Mouse (Mus musculus): ENCODE measurements around the gene Togaram2. TPM values are rescaled to one million over a fixed set of nuclear protein-coding genes. Genes with fewer than 3 reads are reported as not detected.

The Togaram2 gene
- polyA plus RNA-seq, 1 experiment from 2014 or later, result 1.5 TPM

- H3K27me3 ChIP-seq (ENCODE audit: control insufficient read depth, insufficient read depth, low read depth, low read length), result no peaks in the 10 kb centered on the region
- no peak overlapping the region for H3K4me3 ChIP-seq (ENCODE audit: low read depth, low read length)
- H3K36me3 ChIP-seq (ENCODE audit: control insufficient read depth, insufficient read depth, low read length), result no peaks in the 10 kb centered on the region
- ATAC-seq, result 0 out of 2 replicates have a peak, but pooled peaks have one; percentile 42
- H3K9ac ChIP-seq (ENCODE audit: low read depth, low read length), result no peak overlapping the region
- H3K9me3 ChIP-seq (replicated peaks; ENCODE audit: control insufficient read depth, low read length, poor library complexity, severe bottlenecking), result no peaks in the 10 kb centered on the region
- WGBS, result 8% methylated on average over 6 of the region's 6 CpGs
- H3K4me2 ChIP-seq (ENCODE audit: low read length), result no peak overlapping the region
- no peak overlapping the region for H3K27ac ChIP-seq (ENCODE audit: low read length)
- no peaks in the 10 kb centered on the region for H3K4me1 ChIP-seq (ENCODE audit: control insufficient read depth, insufficient read depth, low read length)
Observed at GRCm38 (mm10) chr17:71769564-71769963, 96.5 kb downstream of the Togaram2 start.

GRCm38 (mm10) chr17:71770696-71771095, 97.6 kb downstream of the Togaram2 start:
- no peaks in the 10 kb centered on the region for H3K27me3 ChIP-seq (ENCODE audit: control insufficient read depth, insufficient read depth, low read depth, low read length)
- H3K4me3 ChIP-seq (ENCODE audit: low read depth, low read length), result no peak overlapping the region
- H3K9ac ChIP-seq (ENCODE audit: low read depth, low read length), result no peak overlapping the region
- no peaks in the 10 kb centered on the region for H3K4me1 ChIP-seq (ENCODE audit: control insufficient read depth, insufficient read depth, low read length)
- no peak overlapping the region for H3K27ac ChIP-seq (ENCODE audit: low read length)
- 95% methylated on average over 3 of the region's 3 CpGs for WGBS
- no peaks in the 10 kb centered on the region for H3K9me3 ChIP-seq (replicated peaks; ENCODE audit: control insufficient read depth, low read length, poor library complexity, severe bottlenecking)
- H3K4me2 ChIP-seq (ENCODE audit: low read length), result no peak overlapping the region
- ATAC-seq, result no peak
- H3K36me3 ChIP-seq (ENCODE audit: control insufficient read depth, insufficient read depth, low read length), result no peaks in the 10 kb centered on the region

- Histone ChIP-seq H3K4me3 (ENCODE audit: low read depth, low read length) (no peak overlapping the region), H3K27ac (ENCODE audit: low read length) (no peak overlapping the region), H3K9ac (ENCODE audit: low read depth, low read length) (no peak overlapping the region), H3K4me1 (ENCODE audit: control insufficient read depth, insufficient read depth, low read length) (no peaks in the 10 kb centered on the region), H3K36me3 (ENCODE audit: control insufficient read depth, insufficient read depth, low read length) (no peaks in the 10 kb centered on the region), H3K4me2 (ENCODE audit: low read length) (no peak overlapping the region), H3K9me3 (replicated peaks; ENCODE audit: control insufficient read depth, low read length, poor library complexity, severe bottlenecking) (peaks cover 7% of the 10 kb centered on the region; the same call in 1 of the 2 replicates), H3K27me3 (ENCODE audit: control insufficient read depth, insufficient read depth, low read depth, low read length) (no peaks in the 10 kb centered on the region)
- no peak for ATAC-seq
- WGBS, result 64% methylated on average over 4 of the region's 4 CpGs
Observed at GRCm38 (mm10) chr17:71774173-71774572, 101.1 kb downstream of the Togaram2 start.

DNA sequence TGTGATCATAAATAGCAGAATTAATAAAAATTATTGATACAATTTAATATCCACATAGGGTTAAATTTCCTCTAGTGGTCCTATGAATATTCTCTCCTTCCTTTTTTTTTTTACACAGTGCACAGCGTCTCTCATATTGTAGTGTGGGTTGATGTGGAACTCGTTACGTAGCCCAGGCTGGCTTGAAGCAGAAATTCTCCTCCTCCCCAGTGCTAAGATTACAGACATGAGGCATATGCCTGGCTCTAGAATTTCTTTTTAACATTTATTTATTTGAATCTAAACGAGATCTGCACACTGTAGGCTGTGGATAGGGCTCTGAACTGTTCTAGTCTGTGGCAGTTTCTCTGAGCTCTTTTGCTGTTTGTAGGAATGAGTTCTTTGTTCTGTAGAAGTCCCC, 102.2 kb downstream of the Togaram2 start:
- 72% methylated on average over 4 of the region's 4 CpGs for WGBS

DNA sequence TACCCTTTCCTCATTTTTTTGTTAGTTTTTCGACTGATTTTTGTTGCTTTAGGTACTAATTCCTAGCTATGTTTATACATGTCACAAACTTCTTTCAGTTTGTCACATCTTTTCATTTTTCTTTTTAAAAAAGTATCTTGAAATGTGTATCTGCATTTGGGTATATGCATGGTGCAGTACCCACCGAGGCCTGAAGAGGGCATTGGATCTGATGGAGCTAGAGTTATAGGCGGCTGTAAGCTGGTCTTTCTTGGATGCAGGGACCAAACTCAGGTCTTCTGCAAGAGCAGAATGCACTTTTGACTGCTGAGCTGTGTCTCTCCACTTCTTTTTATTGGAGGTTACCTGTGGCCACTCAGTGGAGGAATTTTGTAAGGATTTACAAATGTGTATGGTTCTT, 105.6 kb downstream of the Togaram2 start:
- WGBS, result 77% methylated on average over 3 of the region's 3 CpGs
- H3K9ac ChIP-seq (ENCODE audit: low read depth, low read length), result no peak overlapping the region
- H3K4me1 ChIP-seq (ENCODE audit: control insufficient read depth, insufficient read depth, low read length), result peaks cover 9% of the 10 kb centered on the region
- no peak overlapping the region for H3K4me2 ChIP-seq (ENCODE audit: low read length)
- ATAC-seq, result no peak
- H3K27me3 ChIP-seq (ENCODE audit: control insufficient read depth, insufficient read depth, low read depth, low read length), result no peaks in the 10 kb centered on the region
- H3K27ac ChIP-seq (ENCODE audit: low read length), result no peak overlapping the region
- peaks cover 7% of the 10 kb centered on the region; the same call in 1 of the 2 replicates for H3K9me3 ChIP-seq (replicated peaks; ENCODE audit: control insufficient read depth, low read length, poor library complexity, severe bottlenecking)
- no peak overlapping the region for H3K4me3 ChIP-seq (ENCODE audit: low read depth, low read length)
- H3K36me3 ChIP-seq (ENCODE audit: control insufficient read depth, insufficient read depth, low read length), result no peaks in the 10 kb centered on the region

More for the DNA sequence above, 102.2 kb downstream of the Togaram2 start:
- no peaks in the 10 kb centered on the region for H3K27me3 ChIP-seq (ENCODE audit: control insufficient read depth, insufficient read depth, low read depth, low read length)
- H3K4me2 ChIP-seq (ENCODE audit: low read length), result no peak overlapping the region
- H3K4me1 ChIP-seq (ENCODE audit: control insufficient read depth, insufficient read depth, low read length), result no peaks in the 10 kb centered on the region
- no peaks in the 10 kb centered on the region for H3K36me3 ChIP-seq (ENCODE audit: control insufficient read depth, insufficient read depth, low read length)
- H3K9me3 ChIP-seq (replicated peaks; ENCODE audit: control insufficient read depth, low read length, poor library complexity, severe bottlenecking), result peaks cover 7% of the 10 kb centered on the region; the same call in 1 of the 2 replicates
- no peak overlapping the region for H3K27ac ChIP-seq (ENCODE audit: low read length)
- no peak for ATAC-seq
- H3K9ac ChIP-seq (ENCODE audit: low read depth, low read length), result no peak overlapping the region
- H3K4me3 ChIP-seq (ENCODE audit: low read depth, low read length), result no peak overlapping the region

Other genes with a start within 250 kb of the Togaram2 start
- 2.5 and 3.7 TPM in 2 replicates for gene Gm4707, start 213.3 kb upstream of the Togaram2 start, polyA plus RNA-seq (2015; fragmentation: Nextera tagmentation; extraction: Ambion mirVana)
- 41.5 and 43.1 TPM in 2 replicates for gene Smchd1, start 197.9 kb upstream of the Togaram2 start, polyA plus RNA-seq (2015; fragmentation: Nextera tagmentation; extraction: Ambion mirVana)
- 4.4 and 5.6 TPM in 2 replicates for gene Ndc80, start 146.4 kb upstream of the Togaram2 start, polyA plus RNA-seq (2015; fragmentation: Nextera tagmentation; extraction: Ambion mirVana)
- 1.4 and 1.9 TPM in 2 replicates for gene Spdya, start 121.2 kb upstream of the Togaram2 start, polyA plus RNA-seq (2015; fragmentation: Nextera tagmentation; extraction: Ambion mirVana)
- gene Wdr43, start 57.4 kb upstream of the Togaram2 start, polyA plus RNA-seq (2015; fragmentation: Nextera tagmentation; extraction: Ambion mirVana), result 50.3 and 51.2 TPM in 2 replicates
- gene Pcare, start 79.6 kb downstream of the Togaram2 start, polyA plus RNA-seq (2015; fragmentation: Nextera tagmentation; extraction: Ambion mirVana), result not detected in 2 replicates
- 13.1 and 14.7 TPM in 2 replicates for gene Clip4, start 95.2 kb downstream of the Togaram2 start, polyA plus RNA-seq (2015; fragmentation: Nextera tagmentation; extraction: Ambion mirVana)

Data from midbrain, embryonic 16.5 days (tissue).